Mouse (Mus musculus): ENCODE data around the gene Pik3r3. TPM values are rescaled to one million over a fixed set of nuclear protein-coding genes. Genes with fewer than 3 reads are reported as not detected.
"Not testable (repeated sequence)": the region's sequence is repeated elsewhere in the genome, so short reads cannot be mapped to it uniquely, and the experiment has no call there.

Pik3r3 gene
- 10 to 100 TPM; 16.2 to 24.4 TPM for total RNA-seq (2021)
- 14.6 and 21.6 TPM in 2 replicates for polyA plus RNA-seq (2012; rRNA removed)
- long read RNA-seq, full-length matches to known transcripts = 1 of 4 reads
- long read RNA-seq, partial matches to known transcripts = 0 of 4 reads
- long read RNA-seq, other reads (novel, unspliced or antisense) = 3 of 4 reads

GRCm38 (mm10) chr4:116221140-116221851 lies at the start of gene Pik3r3:
Pik3r3 (plus strand) TSS chr4:116221618.
- peak; percentile 99 for DNase-seq

- DNase-seq = no peak
These were observed 48.3 kb upstream of the Pik3r3 start, which contains the start of the genes 1700042G07Rik and Gm49337 for GRCm38 (mm10) chr4:116173072-116173471. 1700042G07Rik (plus strand) TSS chr4:116173372. Gm49337 (plus strand) TSS chr4:116173384.

- DNase-seq = no peak
These were observed 47.7 kb upstream of the Pik3r3 start for GRCm38 (mm10) chr4:116173752-116174151.

GRCm38 (mm10) chr4:116174466-116175116 lies 46.8 kb upstream of the Pik3r3 start:
- DNase-seq = peak; percentile 58

- no peak for DNase-seq
These were observed 46.3 kb upstream of the Pik3r3 start for GRCm38 (mm10) chr4:116175136-116175535.

- no peak for DNase-seq
These were observed 45.5 kb upstream of the Pik3r3 start for GRCm38 (mm10) chr4:116175711-116176542.

GRCm38 (mm10) chr4:116176543-116176988 lies 44.9 kb upstream of the Pik3r3 start:
- peak; percentile 50 for DNase-seq

GRCm38 (mm10) chr4:116177140-116177539 lies 44.3 kb upstream of the Pik3r3 start:
- peak; percentile 76 for DNase-seq

GRCm38 (mm10) chr4:116182079-116182478 lies 39.3 kb upstream of the Pik3r3 start:
- no peak for DNase-seq

GRCm38 (mm10) chr4:116182745-116183144 lies 38.7 kb upstream of the Pik3r3 start:
- DNase-seq = peak; percentile 43

GRCm38 (mm10) chr4:116185083-116185482 lies 36.3 kb upstream of the Pik3r3 start:
- DNase-seq = no peak

- no peak for DNase-seq
These were observed 29.1 kb upstream of the Pik3r3 start for GRCm38 (mm10) chr4:116192286-116192835.

- DNase-seq = no peak
These were observed 27.6 kb upstream of the Pik3r3 start for GRCm38 (mm10) chr4:116193583-116194383.

GRCm38 (mm10) chr4:116198422-116198821 lies 23.0 kb upstream of the Pik3r3 start:
- DNase-seq = no peak

GRCm38 (mm10) chr4:116204422-116204821 lies 17.0 kb upstream of the Pik3r3 start:
- no peak for DNase-seq

GRCm38 (mm10) chr4:116206531-116206930 lies 14.9 kb upstream of the Pik3r3 start:
- no peak for DNase-seq

- no peak for DNase-seq
These were observed 12.5 kb upstream of the Pik3r3 start for GRCm38 (mm10) chr4:116208891-116209290.

- no peak for DNase-seq
These were observed 5.4 kb upstream of the Pik3r3 start for GRCm38 (mm10) chr4:116215895-116216605.

- peak; percentile 35 for DNase-seq
These were observed 4.4 kb upstream of the Pik3r3 start for GRCm38 (mm10) chr4:116217046-116217445.

GRCm38 (mm10) chr4:116217661-116218060 lies 3.8 kb upstream of the Pik3r3 start:
- DNase-seq = not testable (repeated sequence)

Data from adrenal gland, adult 2 months (tissue).